Mouse (Mus musculus): Measurements from ENCODE around the gene Msi2.

The Msi2 gene

DNA sequence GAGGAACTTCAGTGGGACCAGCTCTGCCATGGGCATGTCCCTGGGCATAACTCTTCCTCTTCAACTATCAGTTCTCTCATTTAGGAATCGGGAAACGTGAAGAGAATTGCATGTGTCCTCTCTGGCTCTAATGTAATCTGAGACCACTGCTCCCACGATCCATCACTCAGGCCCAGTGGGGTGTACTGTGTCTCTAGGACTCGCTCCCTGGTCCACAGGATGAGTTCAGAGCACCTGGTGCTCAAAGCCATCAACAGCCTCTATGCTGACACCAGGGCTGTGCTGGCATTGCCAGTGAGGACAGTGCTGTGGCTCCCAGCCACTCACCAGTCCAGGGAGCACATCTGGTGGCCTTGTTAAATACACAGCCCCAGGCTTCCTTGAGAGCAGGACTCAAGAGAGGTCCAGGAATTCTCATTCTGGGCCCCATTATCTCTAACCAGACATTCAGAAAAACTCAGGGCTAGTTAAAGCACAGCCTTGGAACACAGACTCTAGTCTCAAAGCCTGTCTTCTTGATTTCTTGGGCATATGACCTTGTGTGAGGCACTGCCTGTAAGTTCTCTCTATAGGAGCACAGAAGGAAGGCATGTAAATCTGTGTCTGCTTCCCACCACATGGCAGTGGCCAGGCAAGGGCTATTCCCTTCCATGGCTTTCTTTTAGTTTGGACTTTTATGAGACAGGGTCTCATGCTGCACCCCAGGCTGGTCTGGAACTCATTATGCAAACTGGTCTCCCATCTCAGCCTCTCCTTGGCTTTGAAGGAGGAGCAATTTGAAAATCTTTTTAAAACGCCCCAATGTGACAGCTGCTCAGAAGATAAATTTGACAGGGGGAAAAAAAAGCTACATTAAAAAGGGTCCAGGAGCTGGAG, 211.5 kb downstream of the Msi2 start:
- no peak for DNase-seq

DNA sequence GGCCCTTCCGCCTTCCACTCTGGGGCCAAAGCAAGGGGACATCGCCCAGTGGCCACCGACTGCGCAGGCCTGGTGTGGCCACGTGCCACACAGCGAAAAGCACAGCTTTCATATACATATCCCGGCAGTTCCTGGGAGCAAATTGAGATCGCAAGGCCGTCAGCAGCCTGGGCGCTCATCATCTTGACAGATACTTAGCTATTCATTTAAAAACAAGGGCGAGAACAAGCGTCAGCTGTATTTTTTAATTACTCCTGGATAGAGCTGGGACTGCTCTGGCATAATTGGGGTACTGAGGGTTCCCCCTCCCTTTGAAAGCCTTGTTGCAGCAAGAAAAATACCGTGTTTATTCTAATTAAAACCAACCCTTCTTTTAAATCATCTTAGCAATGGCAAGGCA, 212.2 kb downstream of the Msi2 start:
- no peak for DNase-seq

DNA sequence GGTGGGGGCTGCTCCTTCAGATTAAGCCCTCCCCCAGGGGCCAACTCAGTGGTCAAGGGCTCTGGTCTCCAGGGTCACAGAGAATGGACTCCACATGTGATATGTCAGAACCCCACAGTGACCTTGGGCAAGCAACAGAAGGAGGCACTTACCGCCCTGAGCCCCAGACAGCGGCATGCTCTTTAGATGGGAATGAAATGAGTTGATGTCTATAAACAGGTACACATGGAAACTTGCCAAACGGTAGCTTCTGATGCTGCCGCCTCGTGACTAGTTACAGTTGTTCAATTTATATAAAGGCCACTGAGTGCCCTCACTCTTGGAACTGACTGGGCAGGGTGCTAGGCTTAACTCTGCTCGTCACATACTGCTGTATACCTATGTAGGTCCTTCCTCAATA, 215.7 kb downstream of the Msi2 start:
- DNase-seq: no peak

DNA sequence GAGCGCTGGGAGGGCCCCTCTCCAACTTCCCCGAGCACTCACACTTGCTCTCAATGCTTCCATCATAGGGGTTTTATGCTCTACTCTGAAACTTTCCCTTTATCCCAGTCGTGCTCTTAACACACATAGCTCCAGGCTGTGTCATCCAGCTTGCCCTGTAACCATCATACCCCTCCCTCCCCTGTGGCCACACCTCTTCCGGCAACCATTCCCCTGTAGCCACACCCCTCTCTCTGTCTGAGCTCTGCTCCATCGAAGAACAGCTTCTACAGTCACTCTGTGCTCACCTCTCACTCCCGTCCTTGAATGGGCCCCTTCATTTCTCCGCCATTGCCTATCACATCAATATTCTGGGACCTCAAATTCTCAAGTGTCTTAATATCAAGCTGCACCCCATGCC, 219.8 kb downstream of the Msi2 start:
- no peak for DNase-seq

DNA sequence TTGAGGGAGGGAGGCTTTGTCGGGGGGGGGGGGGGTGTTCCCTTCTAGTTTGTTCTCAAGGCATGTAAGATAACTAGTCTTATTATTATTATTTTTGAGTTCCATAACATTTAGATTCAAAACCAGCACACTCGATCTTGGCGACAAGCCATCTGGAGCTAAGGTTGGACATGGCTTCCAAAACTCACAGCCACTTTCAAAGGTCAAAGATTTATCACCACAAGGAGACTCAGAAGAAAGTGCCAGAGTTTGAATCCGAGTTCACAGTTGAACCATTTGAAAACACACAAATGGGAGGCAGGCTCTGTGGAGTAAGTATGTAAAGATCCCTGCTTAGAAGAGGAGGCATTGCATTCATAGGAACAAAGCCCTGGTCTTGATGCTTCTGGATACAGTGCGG, 221.9 kb downstream of the Msi2 start:
- DNase-seq: no peak

DNA sequence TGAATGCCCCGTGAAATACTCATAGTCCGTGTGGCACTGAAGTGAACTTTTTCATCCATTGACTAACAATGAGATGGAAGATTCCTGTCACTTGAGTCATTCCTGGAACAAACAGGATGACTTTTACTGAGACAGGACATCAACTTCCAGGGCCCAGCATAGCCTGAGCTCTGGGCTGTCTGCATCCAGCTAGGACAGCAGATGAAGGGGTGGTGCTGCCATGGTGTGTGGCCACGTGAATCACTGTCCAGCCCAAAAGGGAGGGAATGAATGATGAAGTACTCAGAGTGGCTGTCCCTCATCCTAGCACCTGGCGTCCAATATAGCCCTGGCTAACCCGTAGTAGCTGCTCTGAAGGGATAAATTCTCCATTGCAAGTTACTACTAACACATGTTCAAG, 222.6 kb downstream of the Msi2 start:
- DNase-seq: no peak

DNA sequence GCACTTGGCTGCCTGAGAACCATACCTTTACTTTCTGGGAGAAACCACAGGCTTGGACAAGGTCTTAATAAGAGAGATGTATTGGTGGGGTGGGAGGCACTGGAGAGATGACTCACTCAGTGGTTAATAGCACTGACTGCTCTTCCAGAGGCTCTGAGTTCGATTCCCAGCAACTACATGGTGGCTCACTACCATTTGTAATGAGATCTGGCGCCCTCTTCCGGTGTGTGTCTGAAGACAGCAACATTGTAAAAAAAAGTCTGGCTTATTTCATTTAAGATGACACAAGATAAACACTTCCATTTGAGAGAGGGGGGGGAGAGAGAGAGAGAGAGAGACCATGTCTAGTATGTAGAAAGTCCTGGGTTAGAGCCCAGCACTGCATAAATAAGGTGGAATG, 223.3 kb downstream of the Msi2 start:
- no peak for DNase-seq

DNA sequence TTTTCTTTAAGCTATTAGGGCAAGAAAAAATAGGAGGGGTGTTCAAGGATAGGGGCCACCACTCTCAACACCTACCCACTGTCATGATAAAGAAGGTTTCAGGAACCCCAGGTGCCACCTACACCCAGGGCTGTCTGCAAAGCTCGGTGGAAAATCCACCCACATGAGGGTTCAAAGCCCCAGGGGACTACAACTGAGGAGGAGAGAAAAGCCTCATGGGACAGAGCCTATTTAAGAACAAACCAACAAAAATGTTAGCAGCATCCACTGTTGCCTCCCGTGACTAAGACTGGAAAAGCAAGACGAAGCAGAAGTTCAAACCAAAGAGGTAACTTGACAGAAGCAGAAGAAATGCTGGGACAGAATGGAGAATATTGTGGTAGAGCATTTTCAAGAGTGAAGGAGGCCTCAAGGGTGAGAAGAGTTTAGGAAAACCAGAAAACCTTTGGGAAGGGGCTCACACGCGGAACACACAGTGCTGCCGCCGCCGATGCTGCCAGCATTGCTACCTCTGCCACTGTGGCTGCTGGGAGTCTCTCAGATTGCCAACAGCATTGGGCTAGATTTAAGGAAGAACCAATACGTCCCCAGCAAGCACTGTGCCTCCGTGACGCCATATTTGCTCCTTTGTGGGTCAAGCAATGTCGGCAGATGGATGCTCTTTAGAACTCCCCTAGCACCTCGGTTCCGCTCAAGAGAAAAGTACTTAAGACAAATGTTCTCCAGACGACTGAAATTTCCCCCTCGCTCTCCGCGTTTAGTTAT, 224.3 kb downstream of the Msi2 start:
- no peak for DNase-seq

DNA sequence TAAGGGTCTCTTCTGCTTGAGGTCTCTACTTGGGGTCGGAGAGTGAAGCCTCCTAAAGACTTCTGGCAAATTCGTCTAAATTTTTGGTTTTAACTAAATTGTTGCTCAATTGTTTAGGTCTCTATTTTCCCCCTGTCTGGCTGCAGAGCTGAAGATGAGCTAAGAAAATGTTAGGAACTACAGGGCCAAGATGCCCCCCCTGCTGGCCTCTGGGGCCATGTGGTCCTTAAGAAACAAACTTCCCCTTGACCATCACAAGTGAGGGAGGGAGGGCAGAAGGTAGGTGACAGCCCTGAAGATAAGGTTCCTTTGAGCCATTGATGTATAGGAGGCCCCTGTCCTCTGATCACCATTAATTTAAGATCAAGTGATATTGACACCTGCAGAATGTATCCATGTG, 225.7 kb downstream of the Msi2 start:
- DNase-seq: no peak

DNA sequence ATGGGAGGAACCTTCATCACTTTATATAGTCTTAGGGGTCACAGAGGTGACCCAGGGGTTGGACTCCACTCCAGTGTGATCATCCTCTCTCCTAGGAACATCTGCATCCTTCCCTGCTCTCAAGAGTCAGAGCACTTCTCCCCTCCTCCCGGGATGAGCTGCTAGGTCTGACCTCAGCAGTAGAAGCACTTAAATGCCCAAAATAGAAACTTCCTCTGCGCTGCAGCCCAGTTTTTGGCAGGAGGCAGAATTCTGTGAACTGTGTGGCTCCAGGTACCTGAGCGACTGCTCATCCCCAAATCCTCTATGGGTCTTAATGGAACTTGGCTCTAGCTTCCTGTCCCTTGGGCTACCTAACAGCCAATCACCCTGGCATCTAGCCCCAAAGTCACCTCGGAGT, 228.3 kb downstream of the Msi2 start:
- DNase-seq: no peak

DNA sequence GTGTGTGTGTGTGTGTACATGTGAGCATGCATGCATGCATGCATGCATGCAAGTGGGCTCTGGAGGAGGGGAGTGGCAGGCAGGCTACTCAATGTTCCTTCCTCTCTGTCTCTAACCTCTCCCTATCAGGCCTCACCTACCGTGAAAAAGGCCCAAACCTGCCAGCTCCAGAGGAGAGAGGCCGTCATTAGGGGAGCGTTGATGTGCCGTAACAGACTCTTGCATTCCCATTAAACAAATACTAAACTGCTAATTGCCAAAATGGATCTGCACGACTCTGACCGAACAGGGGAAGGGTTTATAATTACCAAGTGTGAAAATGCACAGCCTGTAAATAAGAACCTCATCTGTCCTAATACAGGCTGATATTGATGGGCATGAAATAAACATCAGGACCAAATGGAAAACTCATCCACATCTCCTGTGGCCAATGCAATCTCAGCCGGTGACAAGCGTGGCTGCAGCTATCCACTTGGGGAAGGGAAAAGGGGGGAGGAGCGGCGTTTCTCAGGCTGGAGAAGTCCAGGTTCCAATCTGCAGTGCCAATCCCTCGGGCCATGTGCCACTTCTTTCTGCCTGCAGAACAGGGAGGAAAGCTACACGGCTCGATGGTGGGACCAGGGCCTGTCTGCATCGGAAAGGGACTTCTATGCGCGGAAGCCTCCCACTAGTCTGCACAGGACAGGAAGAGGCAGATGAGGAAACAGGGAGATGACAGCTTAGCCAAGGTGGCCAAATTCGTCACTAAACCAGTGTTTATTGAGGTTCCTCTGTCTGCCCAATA, 229.2 kb downstream of the Msi2 start:
- peak in 1 of 2 experiments; percentile 16 for DNase-seq

DNA sequence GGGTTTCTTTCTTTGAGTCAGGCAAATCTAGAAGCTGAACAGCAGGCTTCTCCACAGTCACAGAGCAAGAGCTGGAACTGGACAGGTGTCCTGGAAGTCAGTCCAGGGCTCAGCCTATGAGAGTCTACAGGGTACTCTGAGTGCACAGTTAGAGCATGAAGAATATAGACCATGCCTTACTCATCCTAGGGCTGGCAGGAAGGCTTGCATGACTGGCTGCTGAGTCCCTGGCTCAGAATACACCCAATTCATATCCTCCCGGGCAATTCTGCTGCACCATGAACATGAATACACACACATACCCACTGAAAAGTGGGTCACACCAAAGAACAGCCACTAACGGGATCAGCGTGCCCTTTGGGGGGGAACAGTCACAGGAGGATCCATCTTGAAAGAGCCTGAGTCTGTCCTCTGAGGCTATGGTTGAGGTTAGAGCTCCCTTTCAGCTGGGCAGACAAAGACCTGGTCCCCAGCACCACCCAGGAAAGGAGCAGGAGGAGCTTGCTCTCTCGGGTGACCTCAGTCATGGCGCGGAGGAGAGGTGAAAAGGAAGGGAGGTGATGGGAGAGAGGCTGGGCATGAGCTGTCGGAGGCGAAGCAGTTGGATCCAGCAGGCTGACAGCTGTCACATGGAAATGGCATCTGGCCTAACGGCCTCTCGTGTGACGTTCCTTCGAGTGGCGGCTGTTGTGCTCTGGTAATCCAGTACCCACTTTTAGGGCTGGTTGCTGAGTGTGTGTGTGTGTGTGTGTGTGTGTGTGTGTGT, 230.0 kb downstream of the Msi2 start:
- no peak for DNase-seq

DNA sequence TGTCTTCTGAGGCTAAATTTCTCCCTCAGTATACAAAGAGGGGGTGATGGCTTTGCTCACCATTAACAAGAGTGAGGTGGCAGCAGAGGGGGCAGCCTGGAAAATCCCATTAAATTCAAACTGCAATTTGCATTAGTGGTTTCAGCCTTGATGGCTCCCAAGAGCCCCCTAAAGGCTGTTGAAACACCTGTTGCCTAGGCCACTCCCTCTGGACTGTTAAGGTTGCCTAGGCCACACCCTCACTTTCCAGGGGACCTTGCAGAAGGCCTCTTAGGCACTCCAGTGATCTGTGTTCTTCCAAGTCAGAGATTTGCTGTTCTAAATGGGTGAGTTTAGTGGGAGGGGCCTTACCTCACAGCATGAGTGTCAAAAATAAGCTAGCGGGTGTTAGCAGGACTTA, 232.3 kb downstream of the Msi2 start:
- DNase-seq: peak in 1 of 2 experiments; percentile 20

DNA sequence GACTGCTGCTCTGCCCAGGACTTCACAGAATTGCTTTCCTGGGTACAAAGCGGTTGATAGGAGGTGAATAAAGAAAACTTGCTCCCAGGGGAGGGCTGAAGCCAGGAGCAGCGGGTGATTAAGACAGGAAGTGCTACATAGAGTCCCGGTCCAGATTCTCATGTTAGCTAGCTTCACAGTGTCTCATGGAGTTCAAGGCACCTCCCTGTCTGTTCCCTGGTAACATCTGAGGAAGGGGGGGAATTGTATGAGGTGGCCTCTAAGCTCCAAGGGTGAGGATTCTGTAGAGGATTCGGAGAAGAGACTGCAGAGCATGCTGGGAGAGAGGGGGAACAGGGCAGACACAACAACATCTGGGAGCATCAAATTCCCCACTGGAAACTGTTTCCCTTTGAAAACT, 233.2 kb downstream of the Msi2 start:
- DNase-seq: no peak

DNA sequence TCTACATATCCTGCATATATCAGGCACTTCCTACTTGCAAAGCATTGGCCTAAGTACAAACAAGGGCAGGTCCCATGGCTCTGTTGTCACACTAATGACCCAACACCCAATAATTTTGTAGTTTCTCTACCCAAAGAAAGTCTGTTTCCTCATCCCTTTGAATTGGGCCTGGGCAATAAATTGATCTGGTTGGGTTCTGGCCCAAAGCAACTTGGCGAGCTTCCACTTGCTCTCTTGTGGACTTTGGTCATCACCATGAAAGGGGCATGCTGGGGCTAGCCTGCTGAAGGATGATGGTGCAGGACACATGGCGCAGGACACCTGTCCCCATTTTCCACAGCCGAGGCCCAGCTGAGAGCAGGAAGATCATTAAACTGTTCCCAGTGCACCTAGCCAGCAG, 234.3 kb downstream of the Msi2 start:
- peak in 1 of 2 experiments; percentile 41 for DNase-seq

DNA sequence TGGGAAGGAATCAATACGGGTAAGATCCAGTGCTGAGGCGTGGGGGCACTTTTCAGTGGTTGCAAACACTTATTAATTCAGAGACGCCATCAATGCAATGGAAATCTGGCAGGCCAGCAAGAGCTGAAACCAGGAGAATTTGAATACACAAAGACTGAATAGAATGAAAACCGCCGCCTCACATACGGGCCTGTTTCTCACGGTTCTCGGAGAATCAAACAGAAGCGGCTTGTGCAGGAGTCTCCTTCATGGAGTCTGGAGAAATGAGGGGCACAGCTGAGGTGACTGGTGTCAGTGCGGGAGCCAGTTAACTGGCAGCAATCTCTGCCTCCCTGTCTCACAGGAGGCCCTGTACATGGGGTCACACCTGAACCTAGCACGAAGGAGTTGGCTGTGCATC, 235.7 kb downstream of the Msi2 start:
- DNase-seq: no peak

DNA sequence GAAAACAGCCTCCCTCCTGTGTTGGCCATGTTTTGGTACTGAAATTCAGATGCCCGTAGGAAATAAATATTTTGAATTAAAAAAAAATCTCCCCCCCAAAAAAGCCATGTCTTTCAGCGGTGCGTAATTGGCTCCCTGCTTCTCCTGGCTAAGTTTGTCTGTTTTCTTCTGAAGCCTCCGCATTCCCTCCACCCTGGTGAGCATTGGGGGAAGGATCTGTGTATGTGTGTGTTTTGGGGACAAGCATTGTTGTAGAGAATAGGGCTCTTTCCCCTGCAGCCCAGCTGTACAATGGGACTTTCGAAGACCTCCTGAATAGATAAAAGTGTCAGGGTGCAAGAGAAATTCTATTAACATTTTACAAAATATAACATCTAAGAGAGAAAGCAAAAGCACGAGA, 236.1 kb downstream of the Msi2 start:
- no peak for DNase-seq

DNA sequence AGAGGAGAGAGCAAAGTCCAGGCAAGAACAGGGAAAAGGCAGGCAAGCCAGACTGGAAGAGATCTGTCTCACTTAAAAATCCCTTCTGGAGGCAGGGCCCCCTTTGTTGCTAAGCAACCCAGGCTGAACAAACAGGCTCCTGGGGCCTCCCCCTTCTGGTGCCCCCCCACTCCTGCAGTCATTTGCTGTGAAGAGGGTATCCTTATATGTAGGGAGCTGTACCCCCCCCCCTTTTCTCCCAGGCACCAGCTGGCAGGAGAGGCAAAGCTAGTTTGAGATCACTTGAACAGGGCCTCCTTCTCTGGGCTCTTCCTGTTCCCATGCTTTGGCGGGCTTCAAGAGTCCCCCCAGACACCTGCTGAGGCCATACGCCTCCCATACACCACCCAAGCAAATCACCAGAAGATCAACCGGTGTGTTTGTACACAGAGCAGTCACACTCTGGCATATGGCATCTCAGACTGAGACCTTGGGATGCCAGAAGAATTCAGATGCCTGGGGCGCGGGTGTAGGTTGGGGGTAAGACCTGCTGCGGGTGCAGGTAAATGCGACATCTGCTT, 236.6 kb downstream of the Msi2 start:
- no peak for DNase-seq

DNA sequence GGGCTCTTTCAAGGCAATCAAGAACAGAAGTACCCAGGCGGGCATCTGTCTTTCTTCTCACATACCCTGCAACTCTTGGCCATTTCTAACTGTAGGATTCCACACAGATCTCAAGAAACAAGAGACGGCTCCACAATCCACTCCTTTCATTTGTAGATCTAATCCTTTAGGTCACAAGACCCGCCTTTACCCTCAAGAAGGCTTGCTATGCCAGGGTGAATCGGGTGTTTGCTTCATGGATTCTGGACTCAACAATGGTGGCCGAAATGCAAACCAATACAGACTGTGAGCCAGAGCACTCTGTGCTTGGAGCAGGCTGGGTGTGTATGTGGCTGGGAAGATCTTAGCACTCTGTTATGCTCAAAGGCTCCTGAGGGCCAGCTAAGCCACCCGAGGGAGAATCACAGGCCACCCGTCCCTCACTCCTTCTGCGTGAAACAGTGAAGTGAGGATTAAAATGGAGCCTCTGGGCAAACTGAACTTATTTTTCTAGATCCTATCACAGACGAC, 237.2 kb downstream of the Msi2 start:
- no peak for DNase-seq

DNA sequence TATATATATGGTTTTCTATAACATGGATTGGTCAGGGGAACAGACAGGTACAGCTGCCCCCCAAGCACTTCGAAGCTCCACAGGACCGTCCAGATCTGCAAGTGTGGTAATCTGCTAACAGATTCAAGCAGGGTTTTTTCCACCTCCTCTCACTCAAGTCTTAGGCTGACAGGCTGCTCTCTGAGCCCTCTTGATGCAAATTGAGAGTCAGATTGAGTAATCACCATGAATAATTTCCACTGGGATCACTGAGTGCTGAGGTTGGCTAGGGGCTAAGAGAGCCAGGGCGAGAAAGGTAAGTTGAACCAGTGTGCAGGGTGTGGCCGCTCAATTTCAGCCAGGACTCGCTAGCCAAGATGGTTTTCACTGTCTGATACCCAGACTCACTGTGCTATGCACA, 238.8 kb downstream of the Msi2 start:
- no peak for DNase-seq

DNA sequence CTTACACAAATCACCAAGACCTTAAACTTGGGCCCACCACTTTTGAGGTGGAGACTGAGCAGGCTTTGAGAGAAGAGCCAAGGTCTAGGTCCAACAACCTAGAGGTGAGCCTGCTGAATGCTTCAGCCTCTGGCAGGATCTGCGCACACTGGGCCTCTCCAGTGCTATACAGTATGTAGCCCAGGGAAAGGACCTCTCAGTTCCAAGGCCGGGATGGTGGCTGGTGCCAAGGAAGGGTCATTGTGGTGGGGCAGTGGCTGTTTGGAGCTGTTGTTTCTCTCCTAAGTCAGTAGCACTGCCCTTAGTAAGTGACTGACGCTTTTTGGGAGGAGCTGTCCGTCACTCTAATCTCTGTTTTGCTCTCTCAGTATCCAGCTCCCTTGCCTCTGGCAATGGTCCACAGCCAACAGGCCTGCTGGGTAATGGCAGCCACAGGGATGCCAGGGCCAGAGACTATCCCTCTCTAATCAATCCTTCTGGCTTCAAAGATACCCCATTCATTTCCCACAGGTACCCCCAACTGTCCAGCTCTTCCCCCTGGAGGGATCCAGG, 243.3 kb downstream of the Msi2 start:
- no peak for DNase-seq

DNA sequence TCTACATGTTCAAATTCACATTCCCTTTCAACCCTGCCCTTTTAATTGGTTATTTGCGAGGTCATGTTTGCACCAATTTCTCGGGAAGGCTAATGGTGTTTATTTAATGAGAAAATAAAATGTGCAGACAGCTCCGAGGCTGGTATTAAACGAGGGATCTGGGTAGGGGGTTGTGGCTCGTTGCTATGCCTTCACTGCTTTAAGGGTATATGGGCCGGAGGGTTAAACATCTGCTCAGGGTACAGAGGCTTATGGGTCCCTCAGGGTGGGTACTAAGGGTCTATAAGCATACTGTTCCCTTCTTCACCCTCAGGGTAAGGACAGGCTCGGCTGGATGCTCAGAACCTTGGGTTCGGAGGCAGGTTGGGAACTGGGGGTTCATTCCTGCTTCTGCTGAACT, 245.6 kb downstream of the Msi2 start:
- DNase-seq: no peak

Measured in kidney, adult 8-10 months (tissue).